Mouse (Mus musculus) ES-E14 (cell line): ENCODE measurements at regions not wholly inside any gene's neighbourhood (a gene's known extent, or its start where the extent isn't known, plus 50 kb on each side); places are given as distances from the start of the nearest gene placed in this dataset.

Experiments used
- CHD2 ChIP-seq: IDR thresholded peaks from 2 replicates; pipeline ENCODE4 v1.6.1; 2014; ENCODE audit warnings: mild to moderate bottlenecking, low read depth, low read length, inconsistent platforms
- HCFC1 ChIP-seq: IDR thresholded peaks from 2 replicates; pipeline ENCODE4 v1.6.1; 2012; ENCODE audit warnings: low read length, inconsistent platforms, borderline replicate concordance; ENCODE audit not compliant: insufficient read depth
- MAFK ChIP-seq: IDR thresholded peaks from 2 replicates; pipeline ENCODE4 v1.6.1; 2014; ENCODE audit warnings: mild to moderate bottlenecking, low read depth, low read length, inconsistent platforms; ENCODE audit not compliant: insufficient read depth
- ZC3H11A ChIP-seq: IDR thresholded peaks from 2 replicates; pipeline ENCODE4 v1.6.1; 2012; ENCODE audit warnings: low read depth, mild to moderate bottlenecking, inconsistent platforms, low read length, borderline replicate concordance

- no peak for TF ChIP-seq MAFK
- no peak for TF ChIP-seq HCFC1
- no peak for TF ChIP-seq CHD2
- TF ChIP-seq ZC3H11A, result no peak
Observed at GRCm38 (mm10) chr13:97331072-97331471, 90.2 kb downstream of the Enc1 start.
